ENCODE assay signal across 7 mouse cellular contexts in the genomic region with DNA sequence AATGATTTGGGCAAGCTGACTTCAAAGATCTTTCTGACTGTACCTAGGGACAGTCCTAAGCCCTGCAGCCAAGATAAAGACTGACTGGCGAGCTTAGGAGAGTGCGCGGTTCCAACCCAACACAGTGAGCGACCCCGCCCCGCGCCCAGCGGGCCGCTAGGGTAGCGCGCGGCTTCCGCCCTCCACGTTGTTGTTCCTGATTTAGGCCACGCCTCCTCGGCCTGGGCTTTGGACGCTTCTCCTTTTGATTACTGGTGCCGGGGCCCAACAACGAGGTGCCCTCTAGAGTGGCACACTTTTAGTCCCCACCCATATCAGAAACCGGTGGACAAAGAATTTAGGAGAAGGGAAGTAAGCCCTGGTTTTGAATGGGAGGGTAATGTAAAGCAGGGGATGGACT. TPM values are rescaled to one million over a fixed set of nuclear protein-coding genes. Genes with fewer than 3 reads are reported as not detected.
DNase-seq lines count a peak whose midpoint lies in the region; ATAC-seq and TF ChIP-seq lines count a peak whose summit lies in the region.

No protein-coding gene starts in this region.

- WGBS in forebrain, embryonic 12.5 days, result 0% methylated on average over 20 of the region's 20 CpGs
- under 1% methylated on average over 20 of the region's 20 CpGs for WGBS in hindbrain, embryonic 10.5 days

- no peaks in the 10 kb centered on the region for H3K27me3 ChIP-seq in G1E (ENCODE audit: insufficient read depth, low read length)
- H3K27me3 ChIP-seq in forebrain, embryonic 12.5 days, result no peaks in the 10 kb centered on the region
- H3K27me3 ChIP-seq in hindbrain, embryonic 10.5 days (ENCODE audit: insufficient read depth, poor library complexity, severe bottlenecking), result peaks cover 8% of the 10 kb centered on the region; the same call in 1 of the 2 replicates

- peaks cover 69% of the 10 kb centered on the region for H3K4me1 ChIP-seq in G1E (ENCODE audit: insufficient read depth, low read depth, low read length)
- peaks cover 45% of the 10 kb centered on the region for H3K4me1 ChIP-seq in forebrain, embryonic 12.5 days
- H3K4me1 ChIP-seq in hindbrain, embryonic 10.5 days (replicated peaks), result peaks cover 46% of the 10 kb centered on the region

- no peak for TF ChIP-seq CTCF in G1E (IDR thresholded peaks at IDR 0.05; ENCODE audit: low read depth, low read length)

- DNase-seq in G1E (ENCODE audit: low spot score), result peak; percentile 71
- peak; percentile 89 to 92 for DNase-seq in adrenal gland, postnatal 36 days
- DNase-seq in hindbrain, embryonic 10.5 days (ENCODE audit: low spot score), result peak; percentile 85
- DNase-seq in left cerebral cortex, postnatal 14 days (ENCODE audit: low spot score in 2 of 2), result peak; percentile 75 to 80
- DNase-seq in mesoderm, embryonic 11.5 days (ENCODE audit: low read depth, low spot score), result peak; percentile 89
- DNase-seq in spleen, adult 12 weeks (ENCODE audit: low spot score), result peak; percentile 82

- H3K4me3 ChIP-seq in G1E (ENCODE audit: low read depth, low read length), result peak overlapping the region; percentile 93
- peak overlapping the region; percentile 83 for H3K4me3 ChIP-seq in forebrain, embryonic 12.5 days (replicated peaks)
- peak overlapping the region; percentile 94 for H3K4me3 ChIP-seq in hindbrain, embryonic 10.5 days

- H3K36me3 ChIP-seq in G1E (replicated peaks), result peaks cover 49% of the 10 kb centered on the region
- no peaks in the 10 kb centered on the region for H3K36me3 ChIP-seq in forebrain, embryonic 12.5 days (replicated peaks)
- H3K36me3 ChIP-seq in hindbrain, embryonic 10.5 days, result no peaks in the 10 kb centered on the region

- peak overlapping the region; percentile 42; the same call in 1 of the 2 replicates for H3K9ac ChIP-seq in forebrain, embryonic 12.5 days

- intact Hi-C loops in left cerebral cortex, postnatal 14 days (cut with DNase I), result no loop called here

- H3K9me3 ChIP-seq in G1E (replicated peaks), result no peaks in the 10 kb centered on the region
- H3K9me3 ChIP-seq in forebrain, embryonic 12.5 days, result no peaks in the 10 kb centered on the region
- H3K9me3 ChIP-seq in hindbrain, embryonic 10.5 days, result no peaks in the 10 kb centered on the region

- H3K4me2 ChIP-seq in forebrain, embryonic 12.5 days, result peak overlapping the region; percentile 85

- H3K27ac ChIP-seq in forebrain, embryonic 12.5 days, result peak overlapping the region; percentile 90
- H3K27ac ChIP-seq in hindbrain, embryonic 10.5 days, result peak overlapping the region; percentile 93

- no peak for ATAC-seq in G1E (ENCODE audit: extremely low read depth, insufficient number of reproducible peaks, low FRiP score, poor library complexity, severe bottlenecking)
- ATAC-seq in forebrain, embryonic 12.5 days (ENCODE audit: low FRiP score), result peak; percentile 49

RNA-seq across cellular contexts. Expression of a gene that starts 0.9 kb away (rescaled TPM):
- 19.6 and 28.1 TPM in 2 replicates for total RNA-seq in G1E (2014; fragmentation: Nextera tagmentation)
- total RNA-seq in G1E (2017), result 3.0 and 4.6 TPM in 2 replicates
- 117 and 145 TPM in 2 replicates for polyA plus RNA-seq in G1E (2012)
- 10 to 100 TPM; 27.6 to 30.6 TPM for total RNA-seq in adrenal gland, postnatal 36 days (2021)
- 7.2 and 8.1 TPM in 2 replicates for polyA plus RNA-seq in forebrain, embryonic 12.5 days (2016; fragmentation: Nextera tagmentation; extraction: Ambion mirVana)
- polyA plus RNA-seq in hindbrain, embryonic 10.5 days (2016; fragmentation: Nextera tagmentation; extraction: Ambion mirVana), result 5.4 and 7.4 TPM in 2 replicates
- 10 to 100 TPM; 31.5 to 32.0 TPM for total RNA-seq in left cerebral cortex, postnatal 14 days (2021)

RNA-seq across cellular contexts. Expression of a gene that starts 59.2 kb away (rescaled TPM):
- 29.4 and 38.7 TPM in 2 replicates for total RNA-seq in G1E (2014; fragmentation: Nextera tagmentation)
- total RNA-seq in G1E (2017), result 32.6 and 36.1 TPM in 2 replicates
- 16.6 and 22.9 TPM in 2 replicates for polyA plus RNA-seq in G1E (2012)
- 10 to 100 TPM; 29.0 to 37.6 TPM for total RNA-seq in adrenal gland, postnatal 36 days (2021)
- polyA plus RNA-seq in forebrain, embryonic 12.5 days (2016; fragmentation: Nextera tagmentation; extraction: Ambion mirVana), result 56.6 and 60.4 TPM in 2 replicates
- polyA plus RNA-seq in hindbrain, embryonic 10.5 days (2016; fragmentation: Nextera tagmentation; extraction: Ambion mirVana), result 47.5 and 70.2 TPM in 2 replicates
- 10 to 100 TPM; 19.2 to 24.0 TPM for total RNA-seq in left cerebral cortex, postnatal 14 days (2021)
